Mouse (Mus musculus): ENCODE data around the gene Gdf10.

- TF ChIP-seq CTCF (IDR thresholded peaks at IDR 0.05; ENCODE audit: control insufficient read depth, insufficient read depth, insufficient read length) (peak; percentile 24), USF1 (IDR thresholded peaks at IDR 0.05; ENCODE audit: low read depth) (no peak), MAX (IDR thresholded peaks at IDR 0.05) (no peak), CEBPB (IDR thresholded peaks at IDR 0.05; ENCODE audit: low read depth) (no peak), FOSL1 (IDR thresholded peaks at IDR 0.05; ENCODE audit: insufficient read depth, low read length, poor library complexity, severe bottlenecking) (no peak), MYOG (IDR thresholded peaks at IDR 0.05; ENCODE audit: control insufficient read depth, extremely low read depth, insufficient read length) (no peak)
Observed at GRCm38 (mm10) chr14:33939117-33939516, 15.7 kb downstream of the Gdf10 start.

All from C2C12 (cell line).